Mouse (Mus musculus) 416B (cell line): ENCODE data around the gene Ckap2l.

Experiments used
- DNase-seq: peaks from one replicate; pipeline ENCODE4 v3.0.0; 2011; ENCODE audit warnings: low read depth

Ckap2l gene

DNA sequence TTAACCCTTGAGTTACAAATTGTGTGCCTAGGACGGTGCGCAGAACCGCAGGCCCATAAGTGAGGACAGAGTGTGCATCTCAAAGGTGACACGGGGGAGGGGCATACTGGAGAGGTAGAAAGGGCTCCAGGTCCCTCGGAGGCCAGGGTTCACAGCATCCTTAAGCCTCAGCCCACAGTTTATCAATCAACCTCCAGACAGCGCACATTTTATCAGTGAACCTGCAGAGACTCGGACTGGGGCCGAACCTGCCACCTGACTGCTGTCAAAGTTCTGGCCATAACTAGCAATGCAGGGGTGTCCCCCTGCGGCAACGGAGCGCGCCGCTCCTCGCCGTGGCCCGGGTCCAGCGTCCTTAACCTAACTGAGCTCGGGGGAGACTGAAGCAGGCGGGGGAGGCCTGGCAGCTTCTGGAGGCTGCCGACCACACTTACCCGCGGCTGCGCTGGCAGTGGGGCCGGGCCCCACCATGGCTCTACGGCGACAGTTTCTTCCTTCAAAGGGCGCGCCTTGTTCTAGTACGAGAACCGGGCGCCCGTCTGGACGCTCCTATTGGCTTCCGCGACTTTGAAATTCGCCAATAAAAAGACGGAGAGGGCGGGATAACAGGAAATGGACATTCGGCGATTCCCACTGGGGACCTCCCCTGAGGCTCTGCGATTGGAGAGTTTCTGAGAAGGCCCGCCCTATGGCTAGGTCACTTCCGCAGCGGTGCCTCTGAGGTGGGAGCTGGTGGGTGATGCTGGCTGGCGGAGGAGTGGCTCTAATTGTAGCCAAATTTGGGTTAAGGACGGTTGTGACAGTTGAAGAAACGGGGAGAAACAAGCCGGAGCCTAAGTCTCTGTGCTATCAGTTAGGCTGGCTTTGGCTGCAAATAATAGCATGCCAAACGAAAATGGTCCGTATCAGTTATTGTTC lies at the start of gene Ckap2l:
TSS of gene Ckap2l (minus strand) at position 542 of the 918 bp plus-strand sequence.
- peak; percentile 97 for DNase-seq

- DNase-seq, result peak; percentile 91
Measured at GRCm38 (mm10) chr2:129338138-129338621, 41.2 kb upstream of the Ckap2l start.

DNA sequence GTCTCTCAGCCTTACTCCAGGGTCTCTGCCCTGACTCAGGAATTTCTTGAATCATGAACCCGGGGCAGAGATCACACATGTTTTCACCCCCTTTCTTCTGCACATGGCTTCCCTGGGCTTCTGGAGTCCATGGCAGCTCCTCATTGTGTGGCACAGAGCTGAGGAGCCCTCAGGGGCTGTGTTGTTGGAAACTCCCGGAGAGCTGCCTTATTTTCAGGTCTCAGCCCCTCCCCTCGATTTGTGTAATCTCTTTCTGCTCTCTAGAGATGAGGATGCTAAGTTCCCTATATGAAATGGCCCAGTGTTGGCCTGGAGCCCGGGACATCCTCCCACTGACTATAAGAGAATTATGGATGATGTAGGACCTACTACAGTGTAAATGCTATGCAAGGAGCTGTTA lies 36.5 kb upstream of the Ckap2l start:
- no peak for DNase-seq

GRCm38 (mm10) chr2:129330540-129330939 lies 33.5 kb upstream of the Ckap2l start:
- no peak for DNase-seq

GRCm38 (mm10) chr2:129330024-129330423 lies 33.0 kb upstream of the Ckap2l start:
- DNase-seq, result no peak

DNA sequence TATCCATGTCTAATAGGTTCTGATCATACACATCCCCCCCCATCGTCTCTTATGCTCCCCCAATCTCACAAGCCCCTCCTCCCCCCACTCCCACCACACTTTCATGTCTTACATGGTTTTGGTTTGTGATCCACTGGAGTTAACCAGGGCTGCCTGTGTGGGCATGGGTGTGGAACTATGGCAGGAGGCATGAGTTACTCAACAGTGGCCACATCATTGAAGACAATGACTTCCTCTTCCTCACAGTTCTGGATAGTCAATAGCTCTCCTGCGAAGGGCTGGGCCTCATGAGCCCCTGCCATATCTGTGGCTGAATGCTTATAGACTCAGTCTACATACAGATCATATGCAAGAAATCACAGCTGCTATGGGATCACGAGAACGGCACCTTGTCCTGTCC lies 31.2 kb upstream of the Ckap2l start:
- DNase-seq, result no peak

GRCm38 (mm10) chr2:129324216-129324615 lies 27.2 kb upstream of the Ckap2l start:
- DNase-seq, result no peak

DNA sequence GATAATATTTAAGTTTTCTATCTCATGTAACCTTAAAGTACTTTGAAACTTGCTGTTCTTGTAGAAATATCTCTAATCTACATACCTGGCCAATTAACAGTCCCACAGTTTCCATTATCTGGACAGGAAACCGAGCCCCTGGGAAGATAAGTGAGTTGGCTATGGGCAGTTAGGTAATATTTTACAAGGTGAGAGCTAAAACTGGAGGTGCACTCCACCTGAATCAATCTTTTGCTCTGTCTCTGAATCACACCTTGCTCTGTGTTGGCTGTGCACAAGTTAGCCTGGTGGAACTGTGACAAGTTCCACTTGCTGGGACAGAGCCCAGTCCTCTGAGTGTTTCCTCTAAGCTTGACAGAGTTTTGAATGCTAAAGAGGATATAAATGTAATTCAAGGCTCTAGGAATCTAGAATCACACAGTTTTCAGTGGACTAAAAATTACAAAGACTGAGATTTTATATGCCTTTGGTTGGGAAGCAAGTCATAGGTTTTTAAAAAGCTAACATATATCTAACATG lies 25.2 kb upstream of the Ckap2l start:
- DNase-seq, result no peak

DNA sequence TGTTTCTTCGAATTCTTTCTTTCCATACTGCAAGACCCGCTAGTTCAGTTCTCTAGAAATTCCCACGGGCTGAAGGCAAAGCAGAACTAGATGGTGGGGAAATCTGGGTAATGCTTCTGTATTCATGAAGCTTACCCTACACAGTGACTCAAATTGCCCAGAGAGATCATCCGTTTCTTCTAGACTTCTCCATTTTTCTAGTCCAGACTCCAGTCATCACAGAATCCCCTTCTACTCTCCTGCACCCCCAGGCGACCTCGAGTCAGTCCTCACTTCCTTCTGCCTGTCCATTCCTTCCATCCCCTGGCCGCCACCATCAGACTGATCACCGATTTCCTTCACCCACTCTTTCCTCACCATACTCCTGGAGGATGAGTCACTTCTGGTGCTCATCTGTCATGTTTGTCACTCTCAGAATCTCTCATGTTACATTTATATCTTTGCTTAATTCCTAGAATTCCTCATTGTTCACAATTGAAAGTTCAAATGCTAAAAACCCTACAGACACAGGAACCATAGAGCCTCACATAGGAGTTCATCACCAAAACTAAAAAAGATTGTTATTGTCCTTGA lies 23.1 kb upstream of the Ckap2l start:
- peak; percentile 17 for DNase-seq

- peak; percentile 68 for DNase-seq
Measured at GRCm38 (mm10) chr2:129315831-129316230, 18.8 kb upstream of the Ckap2l start.

DNA sequence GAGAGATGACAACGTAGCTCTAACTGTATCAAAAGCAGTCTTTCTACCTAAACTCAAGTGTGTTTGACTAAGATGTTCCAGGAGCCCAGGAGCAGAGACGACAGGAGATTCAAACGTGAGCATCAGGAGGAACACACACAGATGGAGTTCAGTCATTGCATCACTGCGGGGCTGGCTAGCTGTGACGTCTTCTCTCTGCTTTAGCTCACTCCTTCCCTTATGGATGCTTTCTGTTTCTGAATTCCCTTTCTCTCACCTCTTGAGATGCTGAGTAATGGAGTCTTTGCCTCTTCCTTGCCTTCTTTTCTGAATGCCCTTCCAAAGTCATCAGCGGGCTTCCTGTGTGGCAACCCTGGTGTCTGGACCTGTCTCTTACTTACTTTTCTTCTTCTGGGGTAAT lies 17.9 kb upstream of the Ckap2l start:
- no peak for DNase-seq

DNA sequence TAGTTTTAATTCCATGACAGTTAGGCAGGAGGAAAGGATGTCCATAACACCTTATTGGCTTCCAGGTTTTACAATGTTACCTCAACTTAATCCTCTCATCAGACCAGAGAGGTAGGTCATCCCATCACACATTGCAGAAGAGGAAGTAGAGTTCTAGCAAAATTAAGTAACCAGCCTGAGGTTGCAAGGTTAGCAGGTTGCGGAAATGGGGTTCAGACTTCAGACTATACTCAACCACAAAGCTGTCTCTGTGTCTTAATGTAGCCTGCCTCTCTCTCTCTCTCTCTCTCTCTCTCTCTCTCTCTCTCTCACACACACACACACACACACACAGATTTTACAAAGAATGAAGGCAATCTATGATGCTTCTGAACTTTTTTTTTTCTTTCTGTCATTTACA lies 16.9 kb upstream of the Ckap2l start:
- peak; percentile 76 for DNase-seq

GRCm38 (mm10) chr2:129309836-129310235 lies 12.8 kb upstream of the Ckap2l start, which contains the start of gene Il1a:
Il1a (minus strand) TSS chr2:129309972.
- DNase-seq, result no peak

DNA sequence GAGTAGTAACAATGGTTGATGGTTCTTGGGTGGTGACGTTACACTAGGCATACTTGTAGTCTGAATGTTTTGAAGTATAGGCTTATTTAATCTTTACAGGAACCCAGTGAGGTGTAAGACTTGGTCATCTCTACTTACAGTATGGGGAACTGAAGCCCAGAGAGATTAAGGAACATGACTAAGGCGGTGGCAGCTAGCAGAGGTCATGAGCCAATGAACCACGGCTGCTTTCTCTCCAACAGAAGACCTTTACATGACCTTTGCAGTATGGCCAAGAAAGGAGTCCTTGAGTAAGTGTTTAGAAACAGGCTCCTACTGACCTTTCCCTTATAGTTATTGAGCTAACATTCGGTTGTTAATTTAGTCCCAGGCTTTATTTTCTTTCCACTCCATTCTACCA lies 9.0 kb upstream of the Ckap2l start:
- no peak for DNase-seq

DNA sequence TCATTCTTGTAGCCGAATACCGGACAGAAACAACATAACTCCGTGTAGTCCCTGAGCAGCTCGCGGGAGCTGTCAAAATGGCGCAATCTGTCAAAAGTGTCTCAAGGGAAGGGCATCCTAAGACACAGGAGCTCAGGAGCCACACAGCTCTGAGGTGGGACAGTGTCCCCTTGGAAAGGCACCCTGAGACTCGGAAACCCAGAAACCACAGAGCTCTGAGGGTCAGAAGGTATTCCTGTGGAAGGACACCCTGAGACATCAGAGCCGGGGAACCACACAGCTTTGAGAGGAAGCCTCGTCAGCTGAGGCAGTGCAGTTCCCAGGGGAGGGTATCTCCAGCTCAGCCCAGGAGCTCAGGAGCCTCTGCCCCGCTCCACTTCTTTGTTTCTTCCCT lies 574 bp upstream of the Ckap2l start:
- no peak for DNase-seq

DNA sequence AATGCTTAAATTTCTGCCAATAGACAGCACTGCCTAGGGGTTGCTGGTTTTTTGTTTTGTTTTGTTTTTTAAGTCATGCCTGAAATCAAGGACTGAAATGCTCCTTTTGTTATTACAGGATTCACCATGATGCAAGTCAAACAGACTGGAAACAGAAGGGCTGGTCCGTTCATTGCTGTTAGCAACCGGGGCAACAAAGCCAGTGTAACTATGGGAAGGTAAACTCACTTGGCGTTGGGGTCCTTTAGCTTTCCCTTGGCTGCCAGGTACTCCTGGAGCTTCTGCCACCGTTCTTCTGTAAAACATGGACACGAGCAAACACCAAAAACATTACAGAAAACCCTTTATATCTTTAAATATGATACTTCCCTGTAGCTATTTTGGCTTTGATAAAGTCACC lies 926 bp downstream of the Ckap2l start:
- DNase-seq, result no peak

GRCm38 (mm10) chr2:129295075-129295474 lies 1.9 kb downstream of the Ckap2l start:
- DNase-seq, result no peak

DNA sequence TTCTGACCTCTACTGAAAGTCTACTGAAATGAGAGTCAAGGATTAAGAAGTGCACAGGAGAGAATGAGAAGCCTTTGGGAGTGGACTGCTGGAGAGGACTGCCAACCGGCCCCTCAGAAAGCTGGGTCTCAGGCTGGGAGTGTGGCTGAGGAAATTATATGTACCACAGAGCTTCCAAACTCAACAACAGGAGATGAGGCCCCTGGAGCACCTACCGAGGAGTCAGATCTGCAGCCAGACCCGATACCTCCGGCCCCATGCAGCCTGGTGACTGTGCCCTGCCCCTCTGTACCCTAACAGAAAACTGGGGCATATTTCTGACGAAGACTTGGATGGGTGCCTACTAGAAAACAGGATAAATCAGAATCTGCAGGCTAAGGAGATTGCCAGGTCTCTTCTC lies 23.2 kb downstream of the Ckap2l start:
- no peak for DNase-seq

DNA sequence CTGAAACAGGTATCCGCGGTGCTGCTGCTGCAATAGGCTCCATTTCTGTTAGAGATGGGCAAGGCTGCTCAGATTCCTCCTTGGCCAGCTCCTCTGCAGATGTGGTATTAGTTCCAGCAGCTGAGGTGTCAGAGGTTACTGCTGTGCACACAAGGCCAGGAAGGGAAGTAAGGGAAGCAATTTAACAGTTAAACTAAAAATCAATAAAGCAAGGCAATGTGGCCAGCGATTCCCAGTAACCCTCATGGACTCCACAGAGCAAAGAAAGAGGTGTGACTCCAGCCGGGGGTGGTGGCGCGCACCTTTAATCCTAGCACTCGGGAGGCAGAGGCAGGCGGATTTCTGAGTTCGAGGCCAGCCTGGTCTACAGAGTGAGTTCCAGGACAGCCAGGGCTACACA lies 26.4 kb downstream of the Ckap2l start:
- DNase-seq, result no peak

- DNase-seq, result no peak
Measured at GRCm38 (mm10) chr2:129269986-129270385, 27.0 kb downstream of the Ckap2l start.

DNA sequence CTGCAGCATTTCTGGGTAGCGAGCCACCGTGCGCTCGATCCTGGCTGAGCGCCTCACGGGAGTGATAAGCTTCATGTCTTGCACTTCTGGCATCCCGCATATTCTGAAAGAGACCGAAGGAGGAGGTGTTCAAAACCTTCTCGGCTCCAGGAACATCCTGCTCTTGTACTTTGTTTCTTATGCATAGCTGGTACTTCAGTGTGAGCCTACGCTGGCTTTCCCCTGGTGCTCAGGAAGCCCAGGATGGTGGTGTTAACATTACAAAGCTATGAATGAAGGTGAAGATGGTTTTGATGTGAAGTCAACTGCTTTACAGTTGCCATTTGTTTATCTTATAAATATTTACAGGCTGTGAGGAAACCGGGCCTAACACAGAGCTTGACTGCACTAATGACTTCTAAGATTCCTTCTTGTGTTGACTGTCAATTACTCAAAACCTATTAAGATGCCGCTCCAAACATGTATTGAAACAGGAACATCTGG lies 27.8 kb downstream of the Ckap2l start:
- no peak for DNase-seq

DNA sequence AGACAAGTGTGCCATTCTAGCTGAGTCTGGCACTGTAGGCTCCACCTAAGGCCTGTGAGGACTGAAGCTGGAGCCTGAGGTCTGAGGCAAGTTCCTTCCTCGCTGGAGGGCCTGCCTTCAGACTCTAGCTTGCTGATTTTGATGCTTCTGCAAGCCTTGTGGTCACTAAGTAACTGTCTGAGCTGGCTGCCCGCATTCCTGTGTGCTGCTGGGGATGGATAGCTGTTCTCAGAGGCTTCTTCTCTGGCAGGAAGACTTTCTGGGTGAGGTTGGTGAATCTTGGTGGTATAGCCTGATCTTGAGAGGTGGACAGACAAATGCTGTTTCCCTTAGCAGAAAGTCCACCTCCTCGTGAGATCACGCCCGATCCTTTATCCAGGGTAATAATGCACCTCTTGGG lies 29.3 kb downstream of the Ckap2l start:
- DNase-seq, result no peak

GRCm38 (mm10) chr2:129265316-129265715 lies 31.7 kb downstream of the Ckap2l start:
- no peak for DNase-seq
